Mouse (Mus musculus): ENCODE measurements at regions not wholly inside any gene's neighbourhood (a gene's known extent, or its start where the extent isn't known, plus 50 kb on each side); places are given as distances from the start of the nearest gene placed in this dataset.

GRCm38 (mm10) chr3:121864734-121865445, 49.8 kb upstream of the Abcd3 start:
- no peak for DNase-seq (ENCODE audit: low spot score in 2 of 2)

All from layer of hippocampus, postnatal 10 days (tissue).